Mouse (Mus musculus) embryonic facial prominence, embryonic 13.5 days (tissue): ENCODE measurements at regions not wholly inside any gene's neighbourhood (a gene's known extent, or its start where the extent isn't known, plus 50 kb on each side); places are given as distances from the start of the nearest gene placed in this dataset.
"Not testable (repeated sequence)": the region's sequence is repeated elsewhere in the genome, so short reads cannot be mapped to it uniquely, and the experiment has no call there.

Experiments
- ATAC-seq: fragments of 200-750 bp; cut with Nextera tagmentation; 2 replicates; pipeline ENCODE4 v1.8.0; 2017; ENCODE audit warnings: low read depth; ENCODE audit not compliant: insufficient number of reproducible peaks, insufficient read depth, low FRiP score, low TSS enrichment
- H3K27ac ChIP-seq: fragments of 300-500 bp; sonication (generic); 2 replicates; pipeline ENCODE4 v1.5.1; 2015; ENCODE audit warnings: moderate library complexity, mild to moderate bottlenecking, inconsistent platforms
- H3K27me3 ChIP-seq: fragments of 300-500 bp; sonication (generic); 2 replicates; pipeline ENCODE4 v1.6.1; 2015; ENCODE audit warnings: mild to moderate bottlenecking, inconsistent platforms
- H3K36me3 ChIP-seq: fragments of 300-500 bp; sonication (generic); 2 replicates; pipeline ENCODE4 v1.6.1; 2015; ENCODE audit warnings: mild to moderate bottlenecking, inconsistent platforms
- H3K4me1 ChIP-seq: fragments of 300-500 bp; sonication (generic); 2 replicates; pipeline ENCODE4 v1.6.1; 2015; ENCODE audit warnings: inconsistent platforms
- H3K4me2 ChIP-seq: fragments of 300-500 bp; sonication (generic); 2 replicates; pipeline ENCODE4 v1.6.1; 2015; ENCODE audit warnings: moderate library complexity, mild to moderate bottlenecking, inconsistent platforms
- H3K4me3 ChIP-seq: fragments of 300-500 bp; sonication (generic); 2 replicates; pipeline ENCODE4 v1.5.1; 2015; ENCODE audit warnings: mild to moderate bottlenecking, inconsistent platforms
- H3K9ac ChIP-seq: fragments of 300-500 bp; sonication (generic); 2 replicates; pipeline ENCODE4 v1.6.1; 2015; ENCODE audit warnings: mild to moderate bottlenecking, inconsistent platforms
- H3K9me3 ChIP-seq: fragments of 300-500 bp; sonication (generic); 2 replicates; pipeline ENCODE4 v1.6.1; 2016; ENCODE audit warnings: inconsistent platforms
- WGBS: fragments of 180-500 bp; shearing (Covaris S2); methylation state at CpG from one replicate; pipeline ENCODE4 v1.1.7; 2015; ENCODE audit warnings: mixed read lengths; 5-methylcytosine and 5-hydroxymethylcytosine counted together

DNA sequence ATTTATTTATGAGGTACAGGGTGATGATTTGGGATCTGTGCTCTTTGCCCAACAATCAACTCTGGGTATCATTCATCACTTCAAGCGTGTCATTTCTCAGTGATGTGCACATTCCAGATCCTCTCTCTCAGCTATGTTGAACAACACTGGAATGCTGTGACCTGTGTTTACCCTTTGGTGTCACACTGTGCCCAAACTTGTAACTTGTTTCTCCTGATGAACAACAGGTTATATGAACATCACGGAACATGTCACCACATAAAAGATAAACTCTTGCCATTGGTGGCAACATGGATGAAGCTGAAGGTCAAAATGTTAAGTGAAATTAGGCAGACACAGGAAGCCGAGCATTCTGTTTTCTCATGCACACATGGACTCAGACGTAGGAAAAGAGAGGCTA lies 1330.9 kb upstream of the A1bg start:
- no peak overlapping the region for H3K27ac ChIP-seq
- no peak for ATAC-seq
- no peak overlapping the region for H3K9ac ChIP-seq
- WGBS, result 82% methylated on average over 4 of the region's 4 CpGs
- H3K4me3 ChIP-seq, result no peak overlapping the region
- no peaks in the 10 kb centered on the region for H3K4me1 ChIP-seq
- H3K36me3 ChIP-seq, result no peaks in the 10 kb centered on the region
- H3K9me3 ChIP-seq, result no peaks in the 10 kb centered on the region
- no peak overlapping the region for H3K4me2 ChIP-seq
- no peaks in the 10 kb centered on the region for H3K27me3 ChIP-seq

DNA sequence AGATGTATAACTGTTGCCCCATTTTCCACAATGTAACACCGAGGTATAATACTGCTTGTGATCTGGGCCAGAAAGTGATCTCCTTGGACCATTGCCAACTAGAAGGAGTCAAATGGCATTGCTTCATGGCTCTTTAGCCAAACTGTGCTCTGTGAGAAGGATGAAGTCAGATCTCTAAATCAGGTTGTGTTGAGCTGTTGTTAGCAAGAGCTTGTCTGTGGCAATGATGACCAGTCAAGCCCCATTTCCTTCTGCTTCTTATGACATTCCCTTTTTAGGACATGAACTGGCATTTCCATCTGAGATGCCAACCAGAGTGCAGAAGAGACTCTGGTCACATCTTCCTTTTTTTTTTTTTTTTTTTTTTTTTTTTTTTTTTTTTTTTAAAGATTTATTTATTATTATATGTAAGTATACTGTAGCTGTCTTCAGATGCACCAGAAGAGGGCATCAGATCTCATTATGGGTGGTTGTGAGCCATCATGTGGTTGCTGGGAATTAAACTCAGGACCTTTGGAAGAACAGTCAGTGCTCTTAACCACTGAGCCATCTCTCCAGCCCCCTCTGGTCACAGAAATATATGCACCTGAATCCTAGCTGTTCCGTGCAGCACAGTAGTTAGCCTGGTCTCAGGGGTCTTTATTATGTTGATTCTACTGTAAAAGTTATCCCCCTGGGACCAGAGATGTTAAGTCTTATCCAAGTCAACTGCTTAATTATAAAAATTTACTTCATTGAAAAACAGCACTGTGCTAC lies 1329.4 kb upstream of the A1bg start:
- H3K27ac ChIP-seq, H3K4me3 ChIP-seq, H3K9me3 ChIP-seq, H3K4me1 ChIP-seq, H3K36me3 ChIP-seq, H3K4me2 ChIP-seq, ATAC-seq, H3K27me3 ChIP-seq, H3K9ac ChIP-seq: not testable (repeated sequence)
- WGBS, result 95% methylated on average over 2 of the region's 2 CpGs

DNA sequence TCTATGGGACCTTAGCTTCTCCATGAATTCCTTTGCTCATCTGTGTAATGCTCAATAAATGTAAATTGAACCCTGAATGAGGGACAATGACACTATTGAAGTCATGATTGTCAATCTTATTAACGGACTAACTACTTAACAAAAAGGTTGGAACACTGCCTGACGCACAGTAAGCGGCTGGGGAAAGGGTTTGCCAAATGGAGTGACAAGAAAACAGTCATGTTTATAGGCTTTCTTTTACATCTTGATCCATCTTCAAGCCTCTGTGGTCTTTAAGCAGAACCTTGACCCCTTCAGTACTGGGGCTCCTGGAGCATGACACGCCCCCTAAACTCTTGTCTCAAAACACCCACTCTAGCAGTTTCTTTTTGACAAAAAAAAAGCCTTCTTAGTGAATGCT lies 1326.6 kb upstream of the A1bg start:
- Histone ChIP-seq H3K9me3 (no peaks in the 10 kb centered on the region), H3K27ac (no peak overlapping the region), H3K4me3 (no peak overlapping the region), H3K9ac (no peak overlapping the region), H3K36me3 (no peaks in the 10 kb centered on the region), H3K4me1 (no peaks in the 10 kb centered on the region), H3K4me2 (no peak overlapping the region), H3K27me3 (no peaks in the 10 kb centered on the region)
- 91% methylated on average over 4 of the region's 4 CpGs for WGBS
- ATAC-seq, result no peak

DNA sequence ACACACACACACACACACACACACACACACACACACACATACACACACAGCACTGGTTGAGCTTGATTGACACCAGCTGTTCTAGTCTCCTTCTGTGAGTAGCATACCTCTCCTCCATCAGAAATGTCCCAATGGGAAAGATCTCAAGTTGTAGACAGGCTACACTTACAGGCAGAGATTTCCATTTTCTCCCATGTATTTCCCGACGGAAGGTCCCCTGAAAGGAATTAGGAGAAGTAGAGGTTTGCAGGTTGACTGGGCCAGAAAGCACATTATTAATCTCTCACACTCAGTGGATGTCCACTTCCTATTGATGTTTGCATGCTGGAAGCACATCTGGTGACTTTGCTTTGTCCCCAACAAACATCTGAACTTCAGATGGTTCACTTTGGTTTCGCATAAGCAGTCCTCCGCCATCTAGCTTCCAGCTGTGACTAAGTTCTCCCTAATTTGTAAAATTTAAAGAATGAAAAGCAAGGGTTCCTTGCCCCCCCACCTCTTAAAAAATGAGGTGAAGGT lies 1323.8 kb upstream of the A1bg start:
- Histone ChIP-seq H3K36me3 (peaks cover 3% of the 10 kb centered on the region; the same call in 1 of the 2 replicates), H3K4me3 (no peak overlapping the region), H3K4me1 (no peaks in the 10 kb centered on the region), H3K9ac (no peak overlapping the region), H3K4me2 (no peak overlapping the region), H3K27me3 (no peaks in the 10 kb centered on the region), H3K27ac (no peak overlapping the region), H3K9me3 (no peaks in the 10 kb centered on the region)
- 79% methylated on average over 4 of the region's 4 CpGs for WGBS
- ATAC-seq, result no peak

DNA sequence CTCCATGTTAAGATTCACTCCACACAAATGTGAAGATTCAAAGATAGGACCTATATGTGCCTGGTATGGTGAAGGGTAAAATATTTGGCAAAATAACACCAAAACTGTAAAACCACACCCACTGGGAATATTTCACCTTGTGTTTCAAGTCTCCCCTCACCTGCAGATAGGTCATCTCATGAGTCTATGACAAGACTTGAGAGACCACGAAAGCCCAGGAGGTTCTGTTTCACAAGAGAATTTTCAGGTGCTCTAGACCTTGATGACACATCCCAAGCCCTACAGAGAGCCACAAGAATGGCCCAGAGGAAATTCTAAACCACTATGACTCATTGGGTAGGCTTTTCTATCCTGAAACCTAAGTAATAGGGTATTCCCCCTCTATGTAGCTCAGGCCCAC lies 1322.4 kb upstream of the A1bg start:
- Histone ChIP-seq H3K36me3 (peaks cover 3% of the 10 kb centered on the region; the same call in 1 of the 2 replicates), H3K4me3 (no peak overlapping the region), H3K27me3 (no peaks in the 10 kb centered on the region), H3K4me2 (no peak overlapping the region), H3K9ac (no peak overlapping the region), H3K9me3 (no peaks in the 10 kb centered on the region), H3K4me1 (no peaks in the 10 kb centered on the region), H3K27ac (no peak overlapping the region)
- no peak for ATAC-seq
- WGBS, result 89% methylated on average over 1 of the region's 1 CpGs

DNA sequence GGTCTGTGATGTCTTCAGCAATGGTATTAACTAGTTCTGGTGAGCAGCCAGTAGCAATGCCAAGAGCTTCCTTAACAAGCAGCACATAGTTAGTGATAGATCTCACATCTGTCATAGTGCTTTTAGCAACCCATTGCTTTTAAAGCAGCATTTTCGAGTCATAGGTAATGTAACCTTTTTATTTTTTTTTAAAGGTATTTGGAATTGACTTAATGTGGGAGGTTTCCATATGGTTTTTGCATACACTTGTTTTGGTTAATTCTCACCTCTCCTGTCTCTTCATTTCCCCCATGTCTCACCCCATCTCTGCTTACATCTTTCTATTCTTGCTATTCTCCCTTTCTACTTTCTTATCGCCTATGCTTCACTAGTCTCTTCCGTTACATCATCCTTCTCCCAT lies 1322.0 kb upstream of the A1bg start:
- Histone ChIP-seq H3K4me3 (no peak overlapping the region), H3K36me3 (peaks cover 3% of the 10 kb centered on the region; the same call in 1 of the 2 replicates), H3K9ac (no peak overlapping the region), H3K27ac (no peak overlapping the region), H3K9me3 (no peaks in the 10 kb centered on the region), H3K27me3 (no peaks in the 10 kb centered on the region), H3K4me2 (no peak overlapping the region), H3K4me1 (no peaks in the 10 kb centered on the region)
- no peak for ATAC-seq
- 94% methylated on average over 3 of the region's 3 CpGs for WGBS

DNA sequence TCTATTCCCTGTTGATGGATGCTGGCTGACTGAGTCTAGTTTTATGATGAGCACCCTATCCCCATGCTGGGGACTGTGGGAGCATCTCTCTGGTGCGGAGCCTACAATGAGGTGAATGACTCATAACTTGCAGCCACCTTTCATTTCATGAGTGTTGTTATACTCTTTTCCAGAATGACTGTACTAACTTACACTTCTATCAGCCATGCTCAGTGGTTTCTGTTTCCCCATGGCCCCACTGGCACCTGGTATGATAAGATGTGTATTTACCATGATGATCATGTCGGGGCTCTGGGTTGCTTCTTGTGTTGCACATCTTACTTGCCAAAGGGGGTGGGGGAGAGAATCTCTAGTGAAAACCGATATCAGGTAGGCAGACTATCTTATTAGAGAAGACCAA lies 1317.2 kb upstream of the A1bg start:
- Histone ChIP-seq H3K27me3 (no peaks in the 10 kb centered on the region), H3K36me3 (peaks cover 3% of the 10 kb centered on the region; the same call in 1 of the 2 replicates), H3K9ac (no peak overlapping the region), H3K4me2 (no peak overlapping the region), H3K4me3 (no peak overlapping the region), H3K9me3 (no peaks in the 10 kb centered on the region), H3K4me1 (no peaks in the 10 kb centered on the region), H3K27ac (no peak overlapping the region)
- 93% methylated on average over 3 of the region's 3 CpGs for WGBS
- no peak for ATAC-seq

DNA sequence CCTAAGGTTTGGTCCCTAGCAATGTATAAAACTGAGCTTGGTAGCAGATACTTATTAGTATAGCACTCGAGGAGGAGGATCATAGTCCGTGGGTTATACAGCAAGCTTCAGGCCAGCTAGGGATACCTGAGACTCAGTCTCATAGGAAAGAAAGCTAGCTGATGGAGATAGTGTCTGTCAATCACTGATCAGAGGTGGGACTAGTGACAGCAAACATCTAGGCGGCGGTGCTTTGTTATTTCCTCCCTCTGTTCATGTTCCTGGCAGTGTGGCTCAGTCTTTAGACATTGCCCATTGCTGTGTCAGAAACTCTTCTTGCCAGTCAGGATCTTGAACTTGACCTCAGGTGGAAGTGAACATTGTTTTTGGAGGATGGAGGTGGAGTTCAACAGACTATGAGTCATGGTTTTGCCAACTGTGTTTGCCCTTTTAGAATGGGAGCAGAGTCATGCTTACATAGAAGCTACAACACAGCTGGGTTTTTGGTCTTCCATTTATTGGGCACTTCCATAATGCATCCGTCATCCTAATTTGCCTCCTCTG lies 1315.8 kb upstream of the A1bg start:
- ATAC-seq, result no peak
- Histone ChIP-seq H3K4me3 (no peak overlapping the region), H3K9ac (no peak overlapping the region), H3K9me3 (no peaks in the 10 kb centered on the region), H3K27ac (no peak overlapping the region), H3K27me3 (no peaks in the 10 kb centered on the region), H3K36me3 (peaks cover under 1% of the 10 kb centered on the region; the same call in 1 of the 2 replicates), H3K4me1 (no peaks in the 10 kb centered on the region), H3K4me2 (no peak overlapping the region)
- WGBS, result 91% methylated on average over 5 of the region's 5 CpGs

DNA sequence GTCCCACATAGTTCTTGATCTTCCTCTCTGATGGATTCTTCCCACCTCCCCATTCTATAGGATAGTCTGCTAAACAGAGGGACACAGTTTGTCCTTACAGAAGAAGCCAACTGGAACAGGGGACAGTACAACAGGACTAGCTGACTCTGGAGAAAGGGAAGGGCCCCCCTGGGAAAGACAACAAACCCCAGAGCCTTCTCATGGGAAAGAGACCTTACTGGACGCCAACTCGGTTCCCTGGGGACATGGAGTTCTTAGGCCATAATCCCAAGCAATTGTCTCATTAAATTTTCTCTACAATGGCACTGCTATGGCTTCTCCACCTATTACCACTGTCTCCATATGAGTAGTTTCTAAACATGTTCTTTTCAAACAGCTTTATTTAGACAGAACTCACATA lies 1313.2 kb upstream of the A1bg start:
- H3K9ac ChIP-seq, result no peak overlapping the region
- WGBS, result 59% methylated on average over 2 of the region's 2 CpGs
- H3K4me2 ChIP-seq, result no peak overlapping the region
- no peaks in the 10 kb centered on the region for H3K27me3 ChIP-seq
- no peaks in the 10 kb centered on the region for H3K4me1 ChIP-seq
- no peak overlapping the region for H3K27ac ChIP-seq
- ATAC-seq, result no peak
- H3K4me3 ChIP-seq, result no peak overlapping the region
- H3K9me3 ChIP-seq, result no peaks in the 10 kb centered on the region
- H3K36me3 ChIP-seq, result no peaks in the 10 kb centered on the region

DNA sequence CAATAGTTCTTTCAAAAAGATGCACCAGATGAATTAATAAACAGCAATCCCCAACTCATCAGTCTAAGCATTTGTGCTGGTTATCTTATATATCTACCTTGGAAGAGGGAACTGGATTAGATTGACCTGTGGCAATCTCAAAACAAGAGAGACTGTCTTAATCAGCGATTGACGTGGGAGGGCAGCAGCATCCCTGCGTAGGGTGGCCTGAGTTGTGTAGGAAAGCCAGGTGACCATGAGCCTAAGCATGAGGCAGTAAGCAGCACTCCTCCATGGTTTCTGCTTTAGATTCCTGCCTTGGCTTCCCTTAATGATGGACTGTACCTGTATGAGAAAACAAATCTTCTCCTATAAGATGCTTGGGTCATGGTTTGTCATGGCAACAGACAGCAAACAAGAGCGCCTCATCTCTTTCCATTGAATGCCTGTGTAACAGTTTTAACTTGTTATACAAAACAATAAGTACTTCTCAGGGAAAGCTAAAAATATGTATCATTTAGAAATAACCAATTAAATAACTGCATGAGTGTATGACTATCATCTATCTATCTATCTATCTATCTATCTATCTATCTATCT lies 1311.5 kb upstream of the A1bg start:
- H3K9me3 ChIP-seq, result no peaks in the 10 kb centered on the region
- 92% methylated on average over 4 of the region's 4 CpGs for WGBS
- H3K27me3 ChIP-seq, result no peaks in the 10 kb centered on the region
- no peak for ATAC-seq
- H3K9ac ChIP-seq, result no peak overlapping the region
- H3K36me3 ChIP-seq, result no peaks in the 10 kb centered on the region
- no peak overlapping the region for H3K4me3 ChIP-seq
- no peaks in the 10 kb centered on the region for H3K4me1 ChIP-seq
- no peak overlapping the region for H3K27ac ChIP-seq
- H3K4me2 ChIP-seq, result no peak overlapping the region

DNA sequence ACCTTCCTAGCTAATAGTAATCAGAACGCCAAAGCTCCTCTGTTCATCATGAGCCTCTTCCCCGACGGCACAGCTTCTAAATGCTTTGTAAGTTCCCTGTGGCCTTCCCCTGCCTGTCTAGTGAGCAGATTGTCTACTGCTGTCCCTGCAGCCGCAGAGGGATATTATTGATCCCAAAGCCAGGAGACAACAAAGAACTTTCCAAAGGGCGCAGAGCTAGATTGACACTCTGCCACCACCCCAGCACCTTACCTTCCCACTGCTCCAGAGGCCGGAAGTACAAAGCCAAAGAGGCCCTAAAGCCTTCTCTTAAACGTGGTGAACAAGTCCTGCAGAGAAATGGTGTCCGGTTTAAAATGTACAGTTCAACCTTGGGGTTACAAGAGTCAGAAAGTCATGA lies 1310.3 kb upstream of the A1bg start:
- Histone ChIP-seq H3K4me2 (no peak overlapping the region), H3K4me1 (no peaks in the 10 kb centered on the region), H3K4me3 (no peak overlapping the region), H3K36me3 (no peaks in the 10 kb centered on the region), H3K9me3 (no peaks in the 10 kb centered on the region), H3K27me3 (no peaks in the 10 kb centered on the region), H3K9ac (no peak overlapping the region), H3K27ac (no peak overlapping the region)
- WGBS, result 80% methylated on average over 8 of the region's 8 CpGs
- no peak for ATAC-seq

DNA sequence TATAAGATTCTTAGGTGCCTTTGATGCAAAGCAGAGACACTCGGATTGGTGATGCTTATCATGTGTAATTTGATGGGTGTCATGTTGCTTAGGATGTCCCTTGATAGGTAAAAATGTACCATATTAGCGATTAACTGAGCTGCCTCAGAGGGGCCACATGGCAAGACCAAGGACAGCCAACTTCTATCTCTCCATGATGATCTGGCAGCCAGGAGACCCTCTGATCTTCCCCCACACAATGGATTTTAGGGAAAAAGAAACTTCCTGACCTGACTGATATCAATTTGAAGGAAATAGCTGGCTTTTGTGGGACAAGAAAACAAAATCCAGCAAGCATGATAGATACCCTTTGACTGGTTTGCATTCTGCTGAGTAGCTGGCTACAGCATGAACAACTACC lies 1308.9 kb upstream of the A1bg start:
- no peak for ATAC-seq
- WGBS, result 60% methylated on average over 2 of the region's 2 CpGs

More for the DNA sequence above, 1308.9 kb upstream of the A1bg start:
- H3K27ac ChIP-seq, result no peak overlapping the region
- H3K9ac ChIP-seq, result no peak overlapping the region
- H3K4me3 ChIP-seq, result no peak overlapping the region
- no peaks in the 10 kb centered on the region for H3K9me3 ChIP-seq
- H3K4me2 ChIP-seq, result no peak overlapping the region
- no peaks in the 10 kb centered on the region for H3K4me1 ChIP-seq
- H3K27me3 ChIP-seq, result no peaks in the 10 kb centered on the region
- H3K36me3 ChIP-seq, result no peaks in the 10 kb centered on the region
